Mouse (Mus musculus) left cerebral cortex, postnatal 36 days (tissue): Measurements from ENCODE around the gene Foxk2. TPM values are rescaled to one million over a fixed set of nuclear protein-coding genes. Genes with fewer than 3 reads are reported as not detected.

Experiments
- DNase-seq, 2 experiments: peaks; one replicate each; pipeline ENCODE4 v3.0.0; 2021 to 2022; ENCODE audit warnings: low spot score in 2 of 2, mixed read lengths in 1 of 2
- intact Hi-C: fragments of 180-260 bp; cut with DNase I; formaldehyde crosslinking; loops from one replicate; pipeline ENCODE4 v1.15.1; 2025
- total RNA-seq, 2 experiments: library from RNA; stranded (reverse); gene quantifications; 2 replicates each; pipeline ENCODE4 v1.2.3; 2021

Gene Foxk2
- total RNA-seq, 2 experiments from 2014 or later: 85.1 to 89.9 TPM

- peak in 1 of 2 experiments; percentile 29 for DNase-seq
- intact Hi-C loops: loop anchor here (5.0 kb wide), 1 partner anchor 96 kb away; the partner anchor contains the start of gene Foxk2
Measured at GRCm38 (mm10) chr11:121353326-121354090, 93.7 kb downstream of the Foxk2 start.

- peak; percentile 99 for DNase-seq
- intact Hi-C loops: loop anchor here (5.0 kb wide), 1 partner anchor 97 kb away; the partner anchor contains the start of gene Foxk2
Measured at GRCm38 (mm10) chr11:121354091-121354707, 94.4 kb downstream of the Foxk2 start, which contains the start of gene Wdr45b. Gene Wdr45b (minus strand): TSS chr11:121354445.

Other genes starting within 250 kb of the Foxk2 start
- 1 to 10 TPM; 2.1 TPM for gene Cd7, start 220.6 kb upstream of the Foxk2 start, total RNA-seq
- not detected for gene Sectm1b, start 196.4 kb upstream of the Foxk2 start, total RNA-seq
- gene Sectm1a, start 178.8 kb upstream of the Foxk2 start, total RNA-seq: not detected
- not detected for gene Tex19.2, start 141.3 kb upstream of the Foxk2 start, total RNA-seq
- gene Tex19.1, start 113.8 kb upstream of the Foxk2 start, total RNA-seq: not detected
- gene Uts2r, start 99.7 kb upstream of the Foxk2 start, total RNA-seq: not detected
- gene Hexdc, start 55.6 kb upstream of the Foxk2 start, total RNA-seq: 10 to 100 TPM; 24.5 to 28.6 TPM
- gene Ogfod3, start 55.3 kb upstream of the Foxk2 start, total RNA-seq: 1 to 10 TPM; 7.9 to 8.0 TPM
- gene Cybc1, start 30.7 kb upstream of the Foxk2 start, total RNA-seq: 10 to 100 TPM; 20.4 to 27.7 TPM
- gene Narf, start 22.7 kb upstream of the Foxk2 start, total RNA-seq: 10 to 100 TPM; 48.1 to 62.7 TPM
- 10 to 100 TPM; 60.4 to 62.2 TPM for gene Wdr45b, start 94.5 kb downstream of the Foxk2 start, total RNA-seq
- 10 to 100 TPM; 48.5 to 51.5 TPM for gene Rab40b, start 128.3 kb downstream of the Foxk2 start, total RNA-seq
- 10 to 100 TPM; 45.3 to 50.6 TPM for gene Fn3krp, start 161.4 kb downstream of the Foxk2 start, total RNA-seq
- gene Fn3k, start 174.9 kb downstream of the Foxk2 start, total RNA-seq: 10 to 100 TPM; 54.4 to 54.6 TPM
- 10 to 100 TPM; 39.5 to 40.5 TPM for gene Tbcd, start 192.0 kb downstream of the Foxk2 start, total RNA-seq